Mouse (Mus musculus) thymus, adult 2 months (tissue): ENCODE measurements at regions not wholly inside any gene's neighbourhood (a gene's known extent, or its start where the extent isn't known, plus 50 kb on each side); places are given as distances from the start of the nearest gene placed in this dataset.

ENCODE experiments used
- DNase-seq: peaks from one replicate; pipeline ENCODE4 v3.0.0; 2021
- H3K27ac ChIP-seq: fragments of 200-500 bp; 2 replicates; pipeline ENCODE4 v1.5.1; 2012; ENCODE audit warnings: low read length, control low read depth; ENCODE audit not compliant: control insufficient read depth, insufficient read depth
- H3K27me3 ChIP-seq: fragments of 200-500 bp; 2 replicates; pipeline ENCODE4 v1.6.1; 2012; ENCODE audit warnings: mild to moderate bottlenecking, low read length, moderate library complexity, mixed read lengths; ENCODE audit not compliant: control insufficient read depth, insufficient read depth
- H3K36me3 ChIP-seq: fragments of 200-500 bp; 2 replicates; pipeline ENCODE4 v1.6.1; 2012; ENCODE audit warnings: mild to moderate bottlenecking, low read length, moderate library complexity; ENCODE audit not compliant: control insufficient read depth, insufficient read depth
- H3K4me1 ChIP-seq: fragments of 200-500 bp; replicated peaks from 2 replicates; pipeline ENCODE4 v1.6.1; 2012; ENCODE audit warnings: low read length; ENCODE audit not compliant: control insufficient read depth, insufficient read depth
- H3K4me3 ChIP-seq: fragments of 200-500 bp; 2 replicates; pipeline ENCODE4 v1.5.1; 2012; ENCODE audit warnings: mild to moderate bottlenecking, low read length, control low read depth, moderate library complexity; ENCODE audit not compliant: control insufficient read depth, insufficient read depth
- CTCF ChIP-seq: fragments of 200-500 bp; IDR thresholded peaks from 2 replicates; pipeline ENCODE4 v1.5.1; 2012; ENCODE audit warnings: mild to moderate bottlenecking, control low read depth, low read length, moderate library complexity, borderline replicate concordance; ENCODE audit not compliant: control insufficient read depth, poor library complexity, insufficient read depth; ENCODE audit errors: extremely low read depth
- POLR2A ChIP-seq: fragments of 200-500 bp; IDR thresholded peaks from 2 replicates; pipeline ENCODE4 v1.6.1; 2012; ENCODE audit warnings: mild to moderate bottlenecking, low read length, control low read depth, moderate library complexity; ENCODE audit not compliant: control insufficient read depth, poor library complexity, insufficient read depth; ENCODE audit errors: extremely low read depth
- WGBS: fragments of 180-500 bp; shearing (Covaris S2); methylation state at CpG from one replicate; pipeline ENCODE4 v1.1.7; 2018; 5-methylcytosine and 5-hydroxymethylcytosine counted together

- no peaks in the 10 kb centered on the region for H3K36me3 ChIP-seq
- no peaks in the 10 kb centered on the region for H3K27me3 ChIP-seq
- no peak overlapping the region for H3K4me3 ChIP-seq
- no peak for DNase-seq
- TF ChIP-seq CTCF (no peak), POLR2A (no peak)
- WGBS: 96% methylated on average over 6 of the region's 6 CpGs
- no peaks in the 10 kb centered on the region for H3K4me1 ChIP-seq
- H3K27ac ChIP-seq: no peak overlapping the region
These were observed 618.1 kb downstream of the Hs3st4 start for GRCm38 (mm10) chr7:124600767-124601166.

- 89% methylated on average over 2 of the region's 2 CpGs for WGBS
- Histone ChIP-seq H3K27me3 (no peaks in the 10 kb centered on the region), H3K4me3 (no peak overlapping the region), H3K36me3 (no peaks in the 10 kb centered on the region), H3K27ac (no peak overlapping the region), H3K4me1 (no peaks in the 10 kb centered on the region)
- no peak for DNase-seq
- TF ChIP-seq POLR2A (no peak), CTCF (no peak)
These were observed 621.9 kb downstream of the Hs3st4 start for GRCm38 (mm10) chr7:124604581-124604980.

GRCm38 (mm10) chr7:124605978-124606377 is 623.3 kb downstream of the Hs3st4 start:
- no peak overlapping the region for H3K27ac ChIP-seq
- no peak overlapping the region for H3K4me3 ChIP-seq
- H3K36me3 ChIP-seq: no peaks in the 10 kb centered on the region
- TF ChIP-seq POLR2A (no peak), CTCF (no peak)
- WGBS: 53% methylated on average over 1 of the region's 1 CpGs
- H3K27me3 ChIP-seq: no peaks in the 10 kb centered on the region
- DNase-seq: no peak
- H3K4me1 ChIP-seq: no peaks in the 10 kb centered on the region

DNA sequence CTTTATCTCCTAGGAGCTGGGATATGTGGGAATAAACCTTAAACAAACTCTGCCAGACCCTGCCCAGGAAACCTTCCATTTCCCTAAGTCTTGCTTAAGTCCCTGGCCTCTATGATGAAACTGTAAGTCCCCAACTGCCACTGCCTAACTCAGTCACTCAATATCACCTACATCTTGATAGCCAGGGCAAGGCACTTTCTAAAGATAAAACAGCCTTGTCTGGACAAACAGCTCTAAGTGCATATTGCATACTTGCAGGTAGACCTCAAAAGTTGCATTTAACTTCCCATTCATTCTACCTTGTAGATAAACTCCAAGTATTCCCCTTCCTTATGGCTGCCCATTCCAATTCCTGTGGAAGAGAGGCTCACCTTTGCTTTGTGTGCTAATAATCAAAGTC is 624.4 kb downstream of the Hs3st4 start:
- no peak for TF ChIP-seq CTCF
- TF ChIP-seq POLR2A: no peak

GRCm38 (mm10) chr7:124610437-124610836 is 627.8 kb downstream of the Hs3st4 start:
- TF ChIP-seq POLR2A (no peak), CTCF (no peak)
- Histone ChIP-seq H3K27ac (no peak overlapping the region), H3K4me1 (no peaks in the 10 kb centered on the region), H3K36me3 (no peaks in the 10 kb centered on the region), H3K4me3 (no peak overlapping the region), H3K27me3 (no peaks in the 10 kb centered on the region)
- no peak for DNase-seq
- WGBS: 94% methylated on average over 3 of the region's 3 CpGs

More for the DNA sequence above, 624.4 kb downstream of the Hs3st4 start:
- Histone ChIP-seq H3K4me1 (no peaks in the 10 kb centered on the region), H3K27ac (no peak overlapping the region), H3K36me3 (no peaks in the 10 kb centered on the region), H3K27me3 (no peaks in the 10 kb centered on the region), H3K4me3 (no peak overlapping the region)
- DNase-seq: no peak

DNA sequence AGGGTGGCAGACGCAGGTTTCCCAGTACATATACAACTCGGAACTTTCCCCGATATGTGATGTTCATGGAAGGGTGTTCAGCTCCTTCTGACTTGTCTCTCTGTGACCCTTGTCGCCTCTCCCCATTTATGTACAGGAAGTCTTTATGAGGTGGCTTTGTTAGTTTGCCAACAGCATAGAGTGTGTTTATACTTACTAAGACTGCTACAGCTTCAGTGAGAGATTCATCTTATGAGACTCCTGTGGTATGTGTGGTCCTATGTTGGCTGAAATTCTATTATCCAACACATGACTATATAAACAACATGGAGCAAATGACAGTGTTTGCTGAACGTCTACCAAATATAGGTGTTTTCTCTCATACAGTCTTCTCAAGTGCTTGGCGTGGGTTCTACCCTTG is 664.5 kb downstream of the Hs3st4 start:
- TF ChIP-seq CTCF (no peak), POLR2A (no peak)
- WGBS: 91% methylated on average over 6 of the region's 6 CpGs

More for the DNA sequence above, 664.5 kb downstream of the Hs3st4 start:
- DNase-seq: no peak
- H3K4me1 ChIP-seq: no peaks in the 10 kb centered on the region
- no peak overlapping the region for H3K27ac ChIP-seq
- H3K36me3 ChIP-seq: no peaks in the 10 kb centered on the region
- H3K27me3 ChIP-seq: no peaks in the 10 kb centered on the region
- H3K4me3 ChIP-seq: no peak overlapping the region
